Mouse (Mus musculus) retina, adult 2 months (tissue): ENCODE measurements around the gene Galns.

Experiments used
- DNase-seq: peaks from one replicate; pipeline ENCODE4 v3.0.0-alpha.2; 2012; ENCODE audit warnings: low read depth, low spot score

Gene Galns

GRCm38 (mm10) chr8:122546066-122546755, 65.1 kb downstream of the Galns start:
- no peak for DNase-seq

- DNase-seq: no peak
These were observed 67.1 kb downstream of the Galns start for GRCm38 (mm10) chr8:122544138-122544537.

- no peak for DNase-seq
These were observed 72.8 kb downstream of the Galns start for GRCm38 (mm10) chr8:122538310-122539076.

GRCm38 (mm10) chr8:122537812-122538211, 73.5 kb downstream of the Galns start:
- DNase-seq: no peak

GRCm38 (mm10) chr8:122537033-122537432, 74.2 kb downstream of the Galns start:
- no peak for DNase-seq

- no peak for DNase-seq
These were observed 80.0 kb downstream of the Galns start for GRCm38 (mm10) chr8:122531312-122531711.

- no peak for DNase-seq
These were observed 82.1 kb downstream of the Galns start for GRCm38 (mm10) chr8:122529159-122529558.
